ENCODE assay signal across 11 mouse cellular contexts in genomic region chrX:142685676-142686075, GRCm38 (mm10). TPM values are rescaled to one million over a fixed set of nuclear protein-coding genes. Genes with fewer than 3 reads are reported as not detected.
DNase-seq lines count a peak whose midpoint lies in the region; ATAC-seq and TF ChIP-seq lines count a peak whose summit lies in the region.
"Had no signal": no experiment of that assay in that cellular context is flagged by ENCODE, and none has a peak within 500 bp of the region (broad histone marks: within the 10 kb centered on the region; RNA-seq: fewer than 3 reads in every experiment).

No protein-coding gene starts in this region.

- H3K9ac ChIP-seq in hindbrain, embryonic 15.5 days: no peak overlapping the region
- H3K9ac ChIP-seq in lung, postnatal 0 days (replicated peaks; ENCODE audit: low read depth): no peak overlapping the region
- H3K9ac ChIP-seq in stomach, embryonic 15.5 days: no peak overlapping the region
- H3K9ac ChIP-seq: forebrain, embryonic 15.5 days had no signal

- peak; percentile 12 for DNase-seq in adrenal gland, postnatal 25 days
- no peak for DNase-seq in adrenal gland, adult 18-20 months (ENCODE audit: low spot score in 2 of 2)
- no peak for DNase-seq in hindbrain, embryonic 10.5 days (ENCODE audit: low spot score)
- peak; percentile 30 for DNase-seq in lung, postnatal 0 days (ENCODE audit: low spot score)
- DNase-seq in lung, adult 2 months: no peak
- DNase-seq in frontal cortex, postnatal 25 days (ENCODE audit: low spot score in 2 of 2): no peak

- H3K4me3 ChIP-seq in hindbrain, embryonic 15.5 days: no peak overlapping the region
- H3K4me3 ChIP-seq in hindbrain, embryonic 10.5 days: no peak overlapping the region
- H3K4me3 ChIP-seq in lung, postnatal 0 days (ENCODE audit: low read depth, low read length): no peak overlapping the region
- H3K4me3 ChIP-seq in lung, adult 2 months (replicated peaks; ENCODE audit: extremely low read depth, low read depth, low read length): no peak overlapping the region
- no peak overlapping the region for H3K4me3 ChIP-seq in stomach, embryonic 15.5 days (replicated peaks)
- H3K4me3 ChIP-seq: forebrain, embryonic 15.5 days had no signal

- no peak for TF ChIP-seq POLR2A in lung, adult 2 months (IDR thresholded peaks at IDR 0.05; ENCODE audit: borderline replicate concordance, extremely low read depth, low read depth, low read length)

- 39% methylated on average over 6 of the region's 6 CpGs for WGBS in hindbrain, embryonic 15.5 days
- WGBS in hindbrain, embryonic 10.5 days: 73% methylated on average over 6 of the region's 6 CpGs
- 40% methylated on average over 6 of the region's 6 CpGs for whole genome bisulfite sequencing in lung, postnatal 0 days
- 59% methylated on average over 6 of the region's 6 CpGs for WGBS in lung, adult 2 months
- WGBS in stomach, embryonic 15.5 days: 42% methylated on average over 6 of the region's 6 CpGs

- no peaks in the 10 kb centered on the region for H3K36me3 ChIP-seq in hindbrain, embryonic 15.5 days
- H3K36me3 ChIP-seq in hindbrain, embryonic 10.5 days: no peaks in the 10 kb centered on the region
- no peaks in the 10 kb centered on the region for H3K36me3 ChIP-seq in lung, postnatal 0 days (ENCODE audit: insufficient read depth, low read length)
- no peaks in the 10 kb centered on the region; the same call in 1 of the 2 replicates for H3K36me3 ChIP-seq in stomach, embryonic 15.5 days
- H3K36me3 ChIP-seq: forebrain, embryonic 15.5 days had no signal

- no peak for TF ChIP-seq CTCF in lung, postnatal 0 days (IDR thresholded peaks at IDR 0.05)
- TF ChIP-seq CTCF in lung, adult 2 months (IDR thresholded peaks at IDR 0.05; ENCODE audit: insufficient read depth, low read length): no peak

- H3K4me2 ChIP-seq in hindbrain, embryonic 15.5 days: peak overlapping the region; percentile 4; the same call in 1 of the 2 replicates
- H3K4me2 ChIP-seq in lung, postnatal 0 days (replicated peaks; ENCODE audit: low read depth, low read length): no peak overlapping the region
- H3K4me2 ChIP-seq in stomach, embryonic 15.5 days: peak overlapping the region; percentile 68; the same call in 1 of the 2 replicates
- H3K4me2 ChIP-seq: forebrain, embryonic 15.5 days had no signal

- no peaks in the 10 kb centered on the region for H3K9me3 ChIP-seq in hindbrain, embryonic 15.5 days
- H3K9me3 ChIP-seq in hindbrain, embryonic 10.5 days: no peaks in the 10 kb centered on the region
- H3K9me3 ChIP-seq in lung, postnatal 0 days (ENCODE audit: low read length): no peaks in the 10 kb centered on the region
- H3K9me3 ChIP-seq in stomach, embryonic 15.5 days: no peaks in the 10 kb centered on the region
- H3K9me3 ChIP-seq: forebrain, embryonic 15.5 days; G1E had no signal

- peaks cover 20% of the 10 kb centered on the region for H3K4me1 ChIP-seq in hindbrain, embryonic 15.5 days (replicated peaks)
- H3K4me1 ChIP-seq in hindbrain, embryonic 10.5 days (replicated peaks): peaks cover 49% of the 10 kb centered on the region
- no peaks in the 10 kb centered on the region for H3K4me1 ChIP-seq in lung, postnatal 0 days (ENCODE audit: insufficient read depth, low read depth, low read length)
- no peaks in the 10 kb centered on the region; the same call in none of the 2 replicates for H3K4me1 ChIP-seq in lung, adult 2 months (ENCODE audit: control insufficient read depth, insufficient read depth, low read length)
- H3K4me1 ChIP-seq in stomach, embryonic 15.5 days: no peaks in the 10 kb centered on the region; the same call in 1 of the 2 replicates

- no peak for TF ChIP-seq EP300 in lung, postnatal 0 days (IDR thresholded peaks at IDR 0.05)

- no peak overlapping the region for H3K27ac ChIP-seq in hindbrain, embryonic 15.5 days (replicated peaks)
- no peak overlapping the region for H3K27ac ChIP-seq in hindbrain, embryonic 10.5 days
- H3K27ac ChIP-seq in lung, postnatal 0 days (ENCODE audit: low read length): no peak overlapping the region
- no peak overlapping the region for H3K27ac ChIP-seq in stomach, embryonic 15.5 days
- H3K27ac ChIP-seq: forebrain, embryonic 15.5 days had no signal

- H3K27me3 ChIP-seq in hindbrain, embryonic 15.5 days: no peaks in the 10 kb centered on the region
- H3K27me3 ChIP-seq in hindbrain, embryonic 10.5 days (ENCODE audit: insufficient read depth, poor library complexity, severe bottlenecking): peaks cover 46% of the 10 kb centered on the region
- no peaks in the 10 kb centered on the region for H3K27me3 ChIP-seq in lung, postnatal 0 days (replicated peaks; ENCODE audit: insufficient read depth, low read length)
- H3K27me3 ChIP-seq in stomach, embryonic 15.5 days (replicated peaks): no peaks in the 10 kb centered on the region
- H3K27me3 ChIP-seq: forebrain, embryonic 15.5 days had no signal

- no peak for ATAC-seq in hindbrain, embryonic 15.5 days (ENCODE audit: low FRiP score, low read depth)
- no peak for ATAC-seq in lung, postnatal 0 days
- ATAC-seq in stomach, embryonic 15.5 days (ENCODE audit: insufficient read depth, low FRiP score, low read depth): no peak
- ATAC-seq: forebrain, embryonic 15.5 days; inflammation-experienced regulatory T-cells, adult 6 months had no signal

RNA-seq across cellular contexts. Expression of gene Tmem164, which starts 4.5 kb away (rescaled TPM):
- 40.1 and 44.1 TPM in 2 replicates for total RNA-seq in adrenal gland, postnatal 25 days (2021)
- 10 to 100 TPM; 28.2 to 31.8 TPM for total RNA-seq in adrenal gland, adult 18-20 months (2021)
- polyA plus RNA-seq in hindbrain, embryonic 15.5 days (2015; fragmentation: Nextera tagmentation; extraction: Ambion mirVana): 24.9 and 25.1 TPM in 2 replicates
- polyA plus RNA-seq in hindbrain, embryonic 10.5 days (2016; fragmentation: Nextera tagmentation; extraction: Ambion mirVana): 42.9 and 60.9 TPM in 2 replicates
- polyA plus RNA-seq in lung, postnatal 0 days (2015; fragmentation: Nextera tagmentation; extraction: Ambion mirVana): 47.4 and 48.4 TPM in 2 replicates
- 34.3 and 42.1 TPM in 2 replicates for polyA plus RNA-seq in lung, adult 2 months (2012; rRNA removed)
- polyA plus RNA-seq in stomach, embryonic 15.5 days (2015; fragmentation: Nextera tagmentation; extraction: Ambion mirVana): 52.2 and 58.2 TPM in 2 replicates

Comparison
In these comparisons a context has a peak if more than half of its experiments do, and no peak if none do; other contexts are left out.
1. DNase-seq: peak in adrenal gland, postnatal 25 days (single experiment) and lung, postnatal 0 days (single experiment); none in adrenal gland, adult 18-20 months (0 of 2), hindbrain, embryonic 10.5 days (single experiment), lung, adult 2 months (single experiment) and frontal cortex, postnatal 25 days (0 of 2).